In genomic region chr10:14544608-14544940, GRCm38 (mm10) we compare ENCODE assay signal across 8 mouse cellular contexts. TPM values are rescaled to one million over a fixed set of nuclear protein-coding genes. Genes with fewer than 3 reads are reported as not detected.
DNase-seq lines count a peak whose midpoint lies in the region; ATAC-seq and TF ChIP-seq lines count a peak whose summit lies in the region.

No protein-coding gene starts in this region.

- no peaks in the 10 kb centered on the region for H3K9me3 ChIP-seq in embryonic facial prominence, embryonic 13.5 days
- H3K9me3 ChIP-seq in hindbrain, postnatal 0 days (ENCODE audit: low read length) = no peaks in the 10 kb centered on the region
- H3K9me3 ChIP-seq in midbrain, embryonic 15.5 days = no peaks in the 10 kb centered on the region

- TF ChIP-seq POLR2A in cerebellum, adult 2 months (IDR thresholded peaks at IDR 0.05; ENCODE audit: borderline replicate concordance, insufficient read depth, low read length) = no peak

- H3K27ac ChIP-seq in left cerebral cortex, adult 2 months = no peak overlapping the region
- H3K27ac ChIP-seq in embryonic facial prominence, embryonic 13.5 days = no peak overlapping the region
- H3K27ac ChIP-seq in hindbrain, postnatal 0 days = no peak overlapping the region
- no peak overlapping the region for H3K27ac ChIP-seq in midbrain, embryonic 15.5 days
- H3K27ac ChIP-seq in cerebellum, adult 2 months (ENCODE audit: insufficient read depth, low read length) = no peak overlapping the region

- DNase-seq in left cerebral cortex, adult 2 months (ENCODE audit: extremely low spot score in 1 of 2, low spot score in 2 of 2) = no peak
- DNase-seq in left cerebral cortex, adult 8-10 months (ENCODE audit: low spot score in 2 of 2) = no peak
- DNase-seq in hindbrain, postnatal 0 days (ENCODE audit: low spot score) = no peak
- no peak for DNase-seq in cerebellum, adult 2 months
- DNase-seq in spleen, adult 12 weeks (ENCODE audit: low spot score) = no peak

- intact Hi-C loops in left cerebral cortex, adult 2 months (cut with DNase I) = no loop called here

- H3K27me3 ChIP-seq in embryonic facial prominence, embryonic 13.5 days = peaks cover 19% of the 10 kb centered on the region
- peaks cover 5% of the 10 kb centered on the region; the same call in 1 of the 2 replicates for H3K27me3 ChIP-seq in hindbrain, postnatal 0 days (ENCODE audit: insufficient read depth, low read length)
- peaks cover 6% of the 10 kb centered on the region; the same call in 1 of the 2 replicates for H3K27me3 ChIP-seq in midbrain, embryonic 15.5 days (replicated peaks)
- peaks cover 2% of the 10 kb centered on the region; the same call in 1 of the 2 replicates for H3K27me3 ChIP-seq in cerebellum, adult 2 months (ENCODE audit: control insufficient read depth, insufficient read depth, low read length)

- WGBS in embryonic facial prominence, embryonic 13.5 days = 8% methylated on average over 9 of the region's 9 CpGs
- WGBS in hindbrain, postnatal 0 days = 6% methylated on average over 9 of the region's 9 CpGs
- WGBS in midbrain, embryonic 15.5 days = 8% methylated on average over 9 of the region's 9 CpGs
- 5% methylated on average over 9 of the region's 9 CpGs for WGBS in cerebellum, adult 2 months

- H3K4me2 ChIP-seq in embryonic facial prominence, embryonic 13.5 days = peak overlapping the region; percentile 100
- H3K4me2 ChIP-seq in hindbrain, postnatal 0 days (ENCODE audit: low read depth, low read length) = peak overlapping the region; percentile 100
- H3K4me2 ChIP-seq in midbrain, embryonic 15.5 days = peak overlapping the region; percentile 100

- H3K36me3 ChIP-seq in embryonic facial prominence, embryonic 13.5 days = no peaks in the 10 kb centered on the region
- H3K36me3 ChIP-seq in hindbrain, postnatal 0 days (ENCODE audit: insufficient read depth, low read length) = no peaks in the 10 kb centered on the region
- no peaks in the 10 kb centered on the region for H3K36me3 ChIP-seq in midbrain, embryonic 15.5 days (replicated peaks)

- no peak for TF ChIP-seq CTCF in left cerebral cortex, adult 2 months (IDR thresholded peaks at IDR 0.05)
- TF ChIP-seq CTCF in hindbrain, postnatal 0 days (IDR thresholded peaks at IDR 0.05; ENCODE audit: low read depth) = no peak
- no peak for TF ChIP-seq CTCF in cerebellum, adult 2 months (IDR thresholded peaks at IDR 0.05; ENCODE audit: borderline replicate concordance, insufficient read depth, low read depth, low read length)

- H3K4me3 ChIP-seq in left cerebral cortex, adult 2 months = peak overlapping the region; percentile 57
- peak overlapping the region; percentile 81 for H3K4me3 ChIP-seq in embryonic facial prominence, embryonic 13.5 days
- peak overlapping the region; percentile 80 for H3K4me3 ChIP-seq in hindbrain, postnatal 0 days (ENCODE audit: low read length)
- peak overlapping the region; percentile 59 for H3K4me3 ChIP-seq in midbrain, embryonic 15.5 days
- no peak overlapping the region for H3K4me3 ChIP-seq in cerebellum, adult 2 months (replicated peaks; ENCODE audit: insufficient read depth, low read depth, low read length)

- H3K4me1 ChIP-seq in embryonic facial prominence, embryonic 13.5 days = peaks cover 4% of the 10 kb centered on the region; the same call in 1 of the 2 replicates
- H3K4me1 ChIP-seq in hindbrain, postnatal 0 days (ENCODE audit: insufficient read depth, low read length) = no peaks in the 10 kb centered on the region
- peaks cover 11% of the 10 kb centered on the region; the same call in 1 of the 2 replicates for H3K4me1 ChIP-seq in midbrain, embryonic 15.5 days
- H3K4me1 ChIP-seq in cerebellum, adult 2 months (ENCODE audit: control insufficient read depth, insufficient read depth, low read length) = no peaks in the 10 kb centered on the region

- H3K9ac ChIP-seq in embryonic facial prominence, embryonic 13.5 days = peak overlapping the region; percentile 83
- H3K9ac ChIP-seq in hindbrain, postnatal 0 days (replicated peaks; ENCODE audit: low read length) = peak overlapping the region; percentile 51
- H3K9ac ChIP-seq in midbrain, embryonic 15.5 days = peak overlapping the region; percentile 47

- ATAC-seq in embryonic facial prominence, embryonic 13.5 days (ENCODE audit: insufficient number of reproducible peaks, insufficient read depth, low FRiP score, low TSS enrichment, low read depth) = 0 out of 2 replicates have a peak, but pooled peaks have one; percentile 28
- peak; percentile 45; the same call in 1 of the 2 replicates for ATAC-seq in hindbrain, postnatal 0 days
- no peak for ATAC-seq in midbrain, embryonic 15.5 days (replicated peaks)
- no peak for ATAC-seq in activated CD4-positive, CD25-positive, alpha-beta regulatory T cell, adult 4 months

RNA-seq across cellular contexts. Expression of gene Adgrg6, which starts 0.9 kb away (rescaled TPM):
- 1 to 10 TPM; 2.4 to 2.5 TPM for total RNA-seq in left cerebral cortex, adult 2 months (2021)
- total RNA-seq in left cerebral cortex, adult 8-10 months (2022) = 1 to 10 TPM; 3.2 to 4.3 (median 3.8) TPM
- polyA plus RNA-seq in embryonic facial prominence, embryonic 13.5 days (2015; fragmentation: Nextera tagmentation; extraction: Ambion mirVana) = 5.0 and 6.2 TPM in 2 replicates
- 5.0 and 6.1 TPM in 2 replicates for total RNA-seq in hindbrain, postnatal 0 days (2014; rRNA removed)
- 2.2 and 2.4 TPM in 2 replicates for polyA plus RNA-seq in hindbrain, postnatal 0 days (2015; fragmentation: Nextera tagmentation; extraction: Ambion mirVana)
- polyA plus RNA-seq in midbrain, embryonic 15.5 days (2015; fragmentation: Nextera tagmentation; extraction: Ambion mirVana) = 0.82 and 1.6 TPM in 2 replicates
- 1.00 and 1.1 TPM in 2 replicates for polyA plus RNA-seq in cerebellum, adult 2 months (2012; rRNA removed)
- not detected for polyA plus RNA-seq in activated CD4-positive, CD25-positive, alpha-beta regulatory T cell, adult 4 months (2017; shearing (Covaris generic))

Comparison
In these comparisons a context has a peak if more than half of its experiments do, and no peak if none do; other contexts are left out.
1. ATAC-seq: peak in embryonic facial prominence, embryonic 13.5 days (single experiment) and hindbrain, postnatal 0 days (single experiment); none in midbrain, embryonic 15.5 days (single experiment) and activated CD4-positive, CD25-positive, alpha-beta regulatory T cell, adult 4 months (single experiment).
2. Peak in every context shown above with its lines, with median percentiles within 50 percentile points of each other: H3K4me2 ChIP-seq and H3K9ac ChIP-seq.